Mouse (Mus musculus): ENCODE data around the gene Igsf8. TPM values are rescaled to one million over a fixed set of nuclear protein-coding genes. Genes with fewer than 3 reads are reported as not detected.
"Not testable (repeated sequence)": the region's sequence is repeated elsewhere in the genome, so short reads cannot be mapped to it uniquely, and the experiment has no call there.

The Igsf8 gene
- 10 to 100 TPM; 10.9 to 12.4 TPM for total RNA-seq (2021)

GRCm38 (mm10) chr1:172261477-172262078 lies at the start of gene Igsf8:
TSS of gene Igsf8 (plus strand) at chr1:172261641.
- intact Hi-C loops (cut with DNase I), result no loop called here
- DNase-seq, result no peak

GRCm38 (mm10) chr1:172212776-172213175 lies 48.7 kb upstream of the Igsf8 start:
- DNase-seq, result no peak
- intact Hi-C loops (cut with DNase I), result loop anchor here (10.0 kb wide), 1 partner anchor 292 kb away; the partner anchor contains the start of gene Tagln2

- intact Hi-C loops (cut with DNase I), result loop anchor here (2.0 to 10.0 kb wide), 2 partner anchors 45 to 291 kb away; partner anchors contain the start of gene Tagln2
- DNase-seq, result no peak
Observed at GRCm38 (mm10) chr1:172213771-172214170, 47.7 kb upstream of the Igsf8 start.

- intact Hi-C loops (cut with DNase I), result loop anchor here (2.0 to 10.0 kb wide), 2 partner anchors 46 to 290 kb away; partner anchors contain the start of gene Tagln2
- peak; percentile 54 to 59 for DNase-seq
Observed at GRCm38 (mm10) chr1:172214748-172215147, 46.7 kb upstream of the Igsf8 start.

- intact Hi-C loops (cut with DNase I), result loop anchor here (1.0 to 10.0 kb wide), 4 partner anchors 26 to 288 kb away; partner anchors contain the start of gene Tagln2
- DNase-seq, result peak; percentile 96 to 97
Observed at GRCm38 (mm10) chr1:172217148-172217547, 44.3 kb upstream of the Igsf8 start.

GRCm38 (mm10) chr1:172218164-172218910 lies 43.1 kb upstream of the Igsf8 start:
- DNase-seq, result no peak
- intact Hi-C loops (cut with DNase I), result loop anchor here (10.0 kb wide), 1 partner anchor 286 kb away; the partner anchor contains the start of gene Tagln2

GRCm38 (mm10) chr1:172219451-172220406 lies 41.7 kb upstream of the Igsf8 start, which contains the start of gene Casq1:
TSS of gene Casq1 (minus strand) at chr1:172219868.
- no peak for DNase-seq
- intact Hi-C loops (cut with DNase I), result loop anchor here (10.0 kb wide), 1 partner anchor 285 kb away; the partner anchor contains the start of gene Tagln2

GRCm38 (mm10) chr1:172220414-172220813 lies 41.0 kb upstream of the Igsf8 start:
- peak; percentile 73 to 81 for DNase-seq
- intact Hi-C loops (cut with DNase I), result no loop called here

- intact Hi-C loops (cut with DNase I), result no loop called here
- DNase-seq, result no peak
Observed at GRCm38 (mm10) chr1:172221297-172222063, 40.0 kb upstream of the Igsf8 start.

- intact Hi-C loops (cut with DNase I), result no loop called here
- DNase-seq, result no peak
Observed at GRCm38 (mm10) chr1:172228209-172228608, 33.2 kb upstream of the Igsf8 start.

GRCm38 (mm10) chr1:172229215-172229614 lies 32.2 kb upstream of the Igsf8 start:
- no peak for DNase-seq
- intact Hi-C loops (cut with DNase I), result no loop called here

GRCm38 (mm10) chr1:172240945-172241708 lies 20.3 kb upstream of the Igsf8 start:
- intact Hi-C loops (cut with DNase I), result no loop called here
- DNase-seq, result no peak

GRCm38 (mm10) chr1:172242401-172242800 lies 19.0 kb upstream of the Igsf8 start:
- intact Hi-C loops (cut with DNase I), result no loop called here
- peak in 1 of 2 experiments; percentile 34 for DNase-seq

- peak; percentile 38 to 49 for DNase-seq
- intact Hi-C loops (cut with DNase I), result no loop called here
Observed at GRCm38 (mm10) chr1:172243547-172244205, 17.8 kb upstream of the Igsf8 start.

GRCm38 (mm10) chr1:172244645-172245044 lies 16.8 kb upstream of the Igsf8 start:
- not testable (repeated sequence) for DNase-seq
- intact Hi-C loops (cut with DNase I), result loop anchor here (5.0 kb wide), 2 partner anchors 58 to 97 kb away; partner anchors contain the start of gene Dcaf8

GRCm38 (mm10) chr1:172247216-172247615 lies 14.2 kb upstream of the Igsf8 start:
- DNase-seq, result no peak
- intact Hi-C loops (cut with DNase I), result loop anchor here (1.0 to 5.0 kb wide), 4 partner anchors 55 to 128 kb away; partner anchors contain the start of gene Dcaf8

GRCm38 (mm10) chr1:172247679-172248078 lies 13.8 kb upstream of the Igsf8 start:
- intact Hi-C loops (cut with DNase I), result loop anchor here (1.0 to 5.0 kb wide), 5 partner anchors 55 to 201 kb away; partner anchors contain the start of gene Dcaf8
- DNase-seq, result peak; percentile 31 to 34

- no peak for DNase-seq
- intact Hi-C loops (cut with DNase I), result no loop called here
Observed at GRCm38 (mm10) chr1:172258314-172258713, 3.1 kb upstream of the Igsf8 start, which contains the start of gene Atp1a4. TSS of gene Atp1a4 (minus strand) at chr1:172258414.

Measured in heart, postnatal 36 days (tissue).